Mouse (Mus musculus): ENCODE measurements at regions not wholly inside any gene's neighbourhood (a gene's known extent, or its start where the extent isn't known, plus 50 kb on each side); places are given as distances from the start of the nearest gene placed in this dataset.

DNA sequence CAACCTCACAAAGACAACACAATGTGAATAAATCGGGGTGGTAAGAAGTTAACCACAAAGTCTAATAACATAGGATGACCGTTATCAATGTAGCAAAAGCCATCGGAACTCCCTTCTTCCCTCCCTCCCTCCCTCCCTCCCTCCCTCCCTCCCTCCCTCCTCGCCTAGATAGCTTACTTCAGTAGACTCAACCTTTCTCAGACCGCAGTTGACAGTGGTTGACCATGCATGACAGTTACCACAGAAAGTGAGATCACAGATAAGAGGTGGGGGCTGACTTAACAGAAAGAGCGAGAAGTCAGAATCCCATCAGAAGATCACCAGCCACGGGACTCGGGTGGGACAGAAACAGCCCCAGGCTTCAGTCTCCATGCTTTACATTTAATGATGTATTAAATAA, 297.8 kb upstream of the Runx1 start:
- no peak for ATAC-seq (ENCODE audit: low read depth)
- WGBS: 92% methylated on average over 8 of the region's 8 CpGs
- no peak overlapping the region for H3K4me2 ChIP-seq
- H3K4me1 ChIP-seq (replicated peaks): no peaks in the 10 kb centered on the region
- no peaks in the 10 kb centered on the region for H3K9me3 ChIP-seq
- H3K36me3 ChIP-seq: no peaks in the 10 kb centered on the region
- no peaks in the 10 kb centered on the region for H3K27me3 ChIP-seq
- no peak overlapping the region for H3K27ac ChIP-seq (replicated peaks)
- H3K9ac ChIP-seq: no peak overlapping the region
- no peak overlapping the region for H3K4me3 ChIP-seq

GRCm38 (mm10) chr16:93116111-93116969, 290.4 kb upstream of the Runx1 start:
- H3K9ac ChIP-seq: no peak overlapping the region
- H3K27me3 ChIP-seq: no peaks in the 10 kb centered on the region
- WGBS: 88% methylated on average over 16 of the region's 16 CpGs
- H3K4me3 ChIP-seq: no peak overlapping the region
- no peaks in the 10 kb centered on the region for H3K36me3 ChIP-seq
- H3K4me2 ChIP-seq: no peak overlapping the region
- no peaks in the 10 kb centered on the region for H3K9me3 ChIP-seq
- H3K27ac ChIP-seq (replicated peaks): no peak overlapping the region
- H3K4me1 ChIP-seq (replicated peaks): no peaks in the 10 kb centered on the region
- ATAC-seq (ENCODE audit: low read depth): no peak

GRCm38 (mm10) chr16:93110912-93111311, 285.0 kb upstream of the Runx1 start:
- no peaks in the 10 kb centered on the region for H3K9me3 ChIP-seq
- no peak overlapping the region for H3K4me2 ChIP-seq
- WGBS: 80% methylated on average over 3 of the region's 3 CpGs
- no peak for ATAC-seq (ENCODE audit: low read depth)
- no peak overlapping the region for H3K9ac ChIP-seq
- no peaks in the 10 kb centered on the region for H3K4me1 ChIP-seq (replicated peaks)
- no peak overlapping the region for H3K27ac ChIP-seq (replicated peaks)
- H3K27me3 ChIP-seq: no peaks in the 10 kb centered on the region
- no peaks in the 10 kb centered on the region for H3K36me3 ChIP-seq
- no peak overlapping the region for H3K4me3 ChIP-seq

DNA sequence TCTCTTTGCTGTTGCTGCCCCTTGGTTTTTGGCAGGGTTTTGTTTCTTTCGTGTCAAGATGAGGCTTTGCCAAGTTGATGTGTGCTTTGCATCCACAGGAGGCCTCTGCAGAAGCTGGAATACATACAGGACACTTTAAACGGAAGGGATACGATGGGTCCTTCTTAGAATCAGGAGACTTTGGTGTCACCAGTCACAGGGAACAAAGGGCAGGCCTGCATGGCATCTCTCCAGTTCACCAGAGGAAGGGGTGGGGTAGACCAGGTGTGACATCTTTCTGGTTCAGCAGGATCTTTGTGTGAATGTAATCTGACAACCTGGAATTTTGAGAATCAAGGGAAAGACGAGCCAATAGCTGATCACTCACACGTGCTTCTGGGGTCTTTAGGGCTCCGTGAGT, 284.5 kb upstream of the Runx1 start:
- Histone ChIP-seq H3K27me3 (no peaks in the 10 kb centered on the region), H3K4me2 (no peak overlapping the region), H3K27ac (replicated peaks) (no peak overlapping the region), H3K9me3 (no peaks in the 10 kb centered on the region), H3K36me3 (no peaks in the 10 kb centered on the region), H3K4me3 (no peak overlapping the region), H3K9ac (no peak overlapping the region), H3K4me1 (replicated peaks) (no peaks in the 10 kb centered on the region)
- WGBS: 86% methylated on average over 6 of the region's 6 CpGs
- ATAC-seq (ENCODE audit: low read depth): no peak

DNA sequence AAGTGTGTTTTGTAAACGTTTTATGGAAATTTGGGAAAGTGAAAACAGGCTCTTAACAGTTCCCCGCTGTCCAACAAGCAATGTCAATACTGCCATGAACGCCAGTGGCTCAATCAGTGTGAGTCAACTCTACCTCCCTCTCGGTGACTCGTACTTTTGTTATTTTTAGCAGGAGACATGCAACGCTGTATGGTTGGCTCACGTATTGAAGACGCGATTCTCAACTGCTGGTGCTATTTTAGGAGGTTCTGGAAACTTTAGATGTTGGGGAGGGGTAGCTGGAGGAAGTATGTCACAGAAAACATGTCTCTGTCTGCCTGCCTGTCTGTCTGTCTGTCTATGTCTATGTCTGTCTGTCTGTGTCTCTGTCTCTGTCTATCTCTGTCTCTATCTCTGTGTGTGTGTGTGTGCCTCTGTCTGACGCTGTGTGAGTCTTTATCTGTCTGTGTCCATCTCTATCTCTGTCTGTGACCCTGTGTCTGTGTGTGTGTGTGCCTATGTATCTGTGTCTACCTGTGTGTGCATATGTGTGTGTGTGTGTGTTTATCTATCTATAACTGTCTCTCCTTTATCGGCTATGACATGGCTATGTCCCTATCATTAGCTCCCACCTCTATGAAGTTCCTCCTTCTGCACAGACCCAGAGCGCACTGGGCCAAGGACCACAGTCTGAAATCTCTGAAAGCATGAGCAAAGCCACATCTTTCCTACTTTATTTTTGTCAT, 283.9 kb upstream of the Runx1 start:
- no peaks in the 10 kb centered on the region for H3K27me3 ChIP-seq
- H3K9me3 ChIP-seq: no peaks in the 10 kb centered on the region
- no peak for ATAC-seq (ENCODE audit: low read depth)
- no peaks in the 10 kb centered on the region for H3K36me3 ChIP-seq
- no peak overlapping the region for H3K4me3 ChIP-seq
- H3K27ac ChIP-seq (replicated peaks): no peak overlapping the region
- H3K9ac ChIP-seq: no peak overlapping the region
- no peak overlapping the region for H3K4me2 ChIP-seq
- 87% methylated on average over 12 of the region's 12 CpGs for WGBS
- no peaks in the 10 kb centered on the region for H3K4me1 ChIP-seq (replicated peaks)

- WGBS: 84% methylated on average over 5 of the region's 5 CpGs
- Histone ChIP-seq H3K27me3 (no peaks in the 10 kb centered on the region), H3K9ac (no peak overlapping the region), H3K4me1 (replicated peaks) (no peaks in the 10 kb centered on the region), H3K4me3 (no peak overlapping the region), H3K36me3 (no peaks in the 10 kb centered on the region), H3K9me3 (no peaks in the 10 kb centered on the region), H3K27ac (replicated peaks) (no peak overlapping the region), H3K4me2 (no peak overlapping the region)
- ATAC-seq (ENCODE audit: low read depth): no peak
These were observed 281.5 kb upstream of the Runx1 start for GRCm38 (mm10) chr16:93107524-93107845.

DNA sequence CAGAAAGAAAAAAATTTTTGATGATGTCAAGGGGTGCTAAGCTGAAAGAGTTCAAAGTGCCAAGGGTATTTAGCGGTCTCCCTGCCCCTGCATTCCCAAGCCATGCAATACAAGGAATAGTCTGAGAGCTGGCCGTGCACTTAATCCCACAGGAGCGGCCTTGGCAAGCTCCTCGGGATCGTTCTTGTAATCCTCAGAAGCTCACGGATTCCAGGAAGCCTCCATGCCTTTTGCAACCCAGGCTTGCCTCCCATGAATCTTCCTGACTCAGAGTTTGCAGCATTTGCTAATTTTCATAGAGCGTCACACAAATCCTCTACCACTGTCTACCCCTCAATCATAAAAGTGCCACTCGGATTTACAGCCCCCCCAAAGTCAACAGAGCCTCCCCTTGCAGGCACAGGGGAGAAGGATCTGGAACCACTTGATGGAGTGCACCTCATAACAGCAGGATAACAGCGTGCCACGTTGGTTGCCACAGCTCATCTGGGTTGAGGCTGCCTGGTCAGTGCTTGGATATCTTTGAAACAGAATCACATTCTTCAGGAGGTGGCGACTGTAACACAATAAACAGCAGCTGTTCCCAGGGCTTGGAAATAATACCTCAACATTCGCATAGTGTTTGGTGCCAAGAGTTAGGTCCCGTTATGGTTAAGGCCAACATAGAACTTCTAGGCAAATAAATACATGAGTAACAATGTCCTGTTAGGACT, 281.0 kb upstream of the Runx1 start:
- no peak overlapping the region for H3K27ac ChIP-seq (replicated peaks)
- no peaks in the 10 kb centered on the region for H3K36me3 ChIP-seq
- no peak for ATAC-seq (ENCODE audit: low read depth)
- H3K9me3 ChIP-seq: no peaks in the 10 kb centered on the region
- no peak overlapping the region for H3K4me2 ChIP-seq
- no peaks in the 10 kb centered on the region for H3K27me3 ChIP-seq
- 75% methylated on average over 13 of the region's 13 CpGs for WGBS
- no peaks in the 10 kb centered on the region for H3K4me1 ChIP-seq (replicated peaks)
- H3K4me3 ChIP-seq: no peak overlapping the region
- no peak overlapping the region for H3K9ac ChIP-seq

DNA sequence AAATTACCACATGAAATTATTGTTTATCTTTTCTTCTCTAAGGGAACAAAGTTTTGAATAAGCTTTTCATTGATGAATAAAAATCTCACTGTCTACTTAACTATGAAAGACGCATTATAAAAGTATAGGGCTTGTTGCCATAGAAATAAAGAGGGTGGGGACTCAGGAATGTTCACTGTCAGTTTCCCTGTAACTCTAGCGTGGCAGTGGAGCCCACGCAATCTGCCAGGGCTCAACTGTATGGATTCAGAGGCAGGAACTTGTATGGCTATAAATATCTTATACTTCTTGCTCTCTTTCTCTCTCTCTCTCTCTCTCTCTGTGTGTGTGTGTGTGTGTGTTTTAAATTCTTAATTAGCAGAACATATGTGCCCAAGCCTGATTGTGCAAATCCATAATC, 276.2 kb upstream of the Runx1 start:
- H3K36me3 ChIP-seq: no peaks in the 10 kb centered on the region
- WGBS: 60% methylated on average over 3 of the region's 3 CpGs
- no peaks in the 10 kb centered on the region for H3K27me3 ChIP-seq
- no peak for ATAC-seq (ENCODE audit: low read depth)
- H3K4me1 ChIP-seq (replicated peaks): no peaks in the 10 kb centered on the region
- H3K4me3 ChIP-seq: no peak overlapping the region
- H3K9me3 ChIP-seq: no peaks in the 10 kb centered on the region
- H3K4me2 ChIP-seq: no peak overlapping the region
- no peak overlapping the region for H3K9ac ChIP-seq
- no peak overlapping the region for H3K27ac ChIP-seq (replicated peaks)

DNA sequence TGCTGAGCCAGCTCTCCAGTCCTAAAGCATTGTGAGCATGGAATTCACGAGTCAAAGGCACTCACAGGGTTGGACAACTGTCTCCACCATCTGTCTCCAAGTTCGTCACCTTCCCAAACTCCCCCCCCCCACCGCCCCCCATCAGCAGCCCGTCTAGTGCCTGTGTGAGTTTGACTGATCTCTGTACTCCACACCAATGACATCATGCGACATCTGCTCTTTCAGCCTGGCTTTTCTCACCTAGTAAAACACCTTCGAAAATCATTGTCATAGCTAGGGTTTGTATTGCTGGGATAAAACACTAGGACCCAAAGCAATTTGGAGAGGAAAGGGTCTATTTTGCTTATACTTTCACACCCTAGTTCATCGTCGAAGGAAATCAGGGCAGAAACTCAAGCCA, 272.1 kb upstream of the Runx1 start:
- 76% methylated on average over 8 of the region's 8 CpGs for WGBS
- Histone ChIP-seq H3K27me3 (no peaks in the 10 kb centered on the region), H3K36me3 (no peaks in the 10 kb centered on the region), H3K4me1 (replicated peaks) (no peaks in the 10 kb centered on the region), H3K27ac (replicated peaks) (no peak overlapping the region), H3K9me3 (no peaks in the 10 kb centered on the region), H3K9ac (no peak overlapping the region), H3K4me2 (no peak overlapping the region), H3K4me3 (no peak overlapping the region)
- ATAC-seq (ENCODE audit: low read depth): no peak

DNA sequence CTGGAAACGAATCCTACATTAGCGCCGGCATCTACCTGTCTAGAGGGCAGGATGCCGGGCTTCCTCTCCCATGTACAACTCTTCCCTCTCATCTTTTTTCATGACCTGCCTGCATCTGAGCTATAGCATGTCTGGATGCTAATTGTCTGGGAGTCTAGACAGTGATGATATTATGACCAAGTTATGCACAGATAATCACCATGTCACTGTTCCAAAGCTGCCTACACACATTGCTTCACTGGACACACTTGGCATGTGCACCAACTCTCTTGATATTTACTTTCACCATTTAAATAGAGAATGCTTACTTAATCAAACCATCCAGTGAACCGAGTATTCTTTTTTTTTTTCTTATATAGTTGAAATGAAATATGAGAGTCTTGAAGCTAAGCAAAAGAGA, 270.2 kb upstream of the Runx1 start:
- H3K4me3 ChIP-seq: no peak overlapping the region
- H3K9me3 ChIP-seq: no peaks in the 10 kb centered on the region
- H3K4me1 ChIP-seq (replicated peaks): no peaks in the 10 kb centered on the region
- WGBS: 85% methylated on average over 5 of the region's 5 CpGs
- no peaks in the 10 kb centered on the region for H3K36me3 ChIP-seq
- ATAC-seq (ENCODE audit: low read depth): no peak
- no peaks in the 10 kb centered on the region for H3K27me3 ChIP-seq
- H3K9ac ChIP-seq: no peak overlapping the region
- H3K27ac ChIP-seq (replicated peaks): no peak overlapping the region
- no peak overlapping the region for H3K4me2 ChIP-seq

- H3K36me3 ChIP-seq: no peaks in the 10 kb centered on the region
- no peaks in the 10 kb centered on the region for H3K27me3 ChIP-seq
- 65% methylated on average over 7 of the region's 7 CpGs for WGBS
- no peak for ATAC-seq (ENCODE audit: low read depth)
- H3K9ac ChIP-seq: no peak overlapping the region
- no peaks in the 10 kb centered on the region for H3K4me1 ChIP-seq (replicated peaks)
- H3K4me3 ChIP-seq: no peak overlapping the region
- no peaks in the 10 kb centered on the region for H3K9me3 ChIP-seq
- no peak overlapping the region for H3K4me2 ChIP-seq
- no peak overlapping the region for H3K27ac ChIP-seq (replicated peaks)
These were observed 266.8 kb upstream of the Runx1 start for GRCm38 (mm10) chr16:93092796-93093195.

DNA sequence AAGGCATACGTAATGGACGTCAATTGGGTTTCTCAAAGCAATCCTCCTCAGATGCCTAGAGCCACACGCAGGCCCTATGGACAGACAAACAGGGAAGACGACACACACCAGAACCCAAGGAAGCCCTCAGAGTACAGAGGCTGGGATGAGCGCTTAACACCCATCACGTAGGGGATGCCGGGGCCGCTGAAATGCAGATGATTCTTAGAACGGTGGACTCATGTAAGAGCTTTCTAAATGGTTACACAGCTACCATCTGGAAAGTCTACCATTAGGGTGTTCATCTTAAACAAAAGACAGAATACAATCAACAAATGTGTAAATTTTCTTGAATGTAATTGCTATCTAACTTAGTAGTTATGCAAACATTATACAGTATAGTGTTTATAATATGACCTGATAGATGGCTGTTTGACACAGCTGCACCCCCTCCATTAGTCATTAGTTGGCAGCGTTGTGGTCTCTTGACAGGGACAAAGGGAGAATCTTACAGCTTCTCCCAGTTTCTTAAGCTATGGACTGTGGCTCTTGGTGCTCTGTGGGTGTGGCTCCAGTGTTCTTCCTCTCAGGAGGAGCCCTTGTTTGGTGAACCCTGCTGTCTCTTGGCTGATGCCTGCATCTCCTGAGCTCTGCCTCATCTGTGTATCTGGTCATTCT, 259.4 kb upstream of the Runx1 start:
- no peak for ATAC-seq (ENCODE audit: low read depth)
- WGBS: 89% methylated on average over 10 of the region's 10 CpGs
- no peak overlapping the region for H3K9ac ChIP-seq
- no peak overlapping the region for H3K4me3 ChIP-seq
- H3K9me3 ChIP-seq: no peaks in the 10 kb centered on the region
- H3K4me1 ChIP-seq (replicated peaks): no peaks in the 10 kb centered on the region
- no peaks in the 10 kb centered on the region for H3K36me3 ChIP-seq
- no peak overlapping the region for H3K4me2 ChIP-seq
- H3K27ac ChIP-seq (replicated peaks): no peak overlapping the region
- H3K27me3 ChIP-seq: no peaks in the 10 kb centered on the region

All from neural tube, embryonic 13.5 days (tissue).